Mouse (Mus musculus): ENCODE results near the gene Psors1c2.

DNA sequence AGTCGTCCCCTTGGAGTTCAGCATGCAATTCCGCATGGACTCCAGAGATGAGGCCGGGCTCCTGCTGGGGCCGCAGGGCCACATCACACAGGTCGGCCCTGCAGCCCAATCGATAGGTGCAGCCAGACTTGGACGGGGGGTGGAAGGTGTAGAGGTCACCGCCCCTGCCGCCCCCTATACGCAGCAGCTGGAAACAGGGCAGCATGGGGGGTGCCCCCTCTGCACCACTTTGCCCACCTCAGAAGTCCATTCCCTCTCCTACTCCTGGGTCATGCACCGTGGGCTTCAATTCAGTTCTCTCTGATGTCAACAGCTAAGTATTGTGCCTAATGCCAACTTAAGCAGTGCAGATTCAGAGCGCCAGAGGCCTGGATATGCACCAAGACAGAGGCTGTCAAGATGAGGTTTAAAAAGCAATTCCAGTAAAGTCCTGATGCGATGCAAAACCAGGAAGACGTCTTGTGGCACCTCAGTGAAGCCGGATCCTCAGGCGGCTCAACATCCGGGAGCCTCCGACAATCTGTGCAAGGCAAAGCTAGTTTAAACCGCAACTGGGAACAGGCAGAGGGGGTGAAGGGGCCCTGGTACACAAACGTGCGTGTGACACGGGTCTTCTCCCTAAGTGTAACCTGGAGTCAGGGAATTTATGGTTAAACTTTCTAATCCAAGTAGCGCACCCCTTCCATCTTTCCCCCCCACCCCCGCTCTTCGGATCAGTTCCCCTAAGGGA is 16.9 kb upstream of the Psors1c2 start:
- TF ChIP-seq POLR2A (IDR thresholded peaks at IDR 0.05; ENCODE audit: insufficient read depth, low read depth, low read length) (no peak), CTCF (IDR thresholded peaks at IDR 0.05) (no peak)

Measured in heart, adult 2 months (tissue).